Mouse (Mus musculus): ENCODE measurements at regions not wholly inside any gene's neighbourhood (a gene's known extent, or its start where the extent isn't known, plus 50 kb on each side); places are given as distances from the start of the nearest gene placed in this dataset.
A peak's percentile ranks its signal among the peaks of the same experiment; 100 is the strongest.

DNA sequence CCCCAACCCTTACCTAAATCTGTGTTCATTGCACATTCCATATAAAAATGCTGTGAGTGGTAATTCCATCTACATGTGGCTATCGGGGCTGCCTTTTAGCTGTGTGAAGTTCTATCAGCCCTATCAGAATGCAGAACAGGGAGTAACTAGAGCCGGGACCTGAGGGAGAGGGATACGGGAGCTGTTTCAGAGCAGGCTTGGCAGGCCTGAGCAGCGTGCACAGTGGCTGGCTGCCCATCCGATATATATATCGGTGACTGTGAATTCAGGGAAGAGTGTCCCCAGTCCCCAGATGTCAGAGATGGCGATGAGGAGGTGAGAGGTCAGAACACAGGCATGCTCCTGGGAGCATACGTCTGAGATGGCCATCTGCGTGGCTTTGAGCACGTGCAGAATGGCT is 79.0 kb downstream of the Arl4c start:
- intact Hi-C loops (cut with DNase I): no loop called here

GRCm38 (mm10) chr1:88622356-88622755 is 79.7 kb downstream of the Arl4c start:
- intact Hi-C loops (cut with DNase I): no loop called here

More for the DNA sequence above, 79.0 kb downstream of the Arl4c start:
- no peak for DNase-seq (ENCODE audit: extremely low spot score in 1 of 2, low spot score in 2 of 2)

GRCm38 (mm10) chr1:88621214-88621613 is 80.8 kb downstream of the Arl4c start:
- intact Hi-C loops (cut with DNase I): no loop called here

More at GRCm38 (mm10) chr1:88622356-88622755, 79.7 kb downstream of the Arl4c start:
- DNase-seq (ENCODE audit: extremely low spot score in 1 of 2, low spot score in 2 of 2): no peak

DNA sequence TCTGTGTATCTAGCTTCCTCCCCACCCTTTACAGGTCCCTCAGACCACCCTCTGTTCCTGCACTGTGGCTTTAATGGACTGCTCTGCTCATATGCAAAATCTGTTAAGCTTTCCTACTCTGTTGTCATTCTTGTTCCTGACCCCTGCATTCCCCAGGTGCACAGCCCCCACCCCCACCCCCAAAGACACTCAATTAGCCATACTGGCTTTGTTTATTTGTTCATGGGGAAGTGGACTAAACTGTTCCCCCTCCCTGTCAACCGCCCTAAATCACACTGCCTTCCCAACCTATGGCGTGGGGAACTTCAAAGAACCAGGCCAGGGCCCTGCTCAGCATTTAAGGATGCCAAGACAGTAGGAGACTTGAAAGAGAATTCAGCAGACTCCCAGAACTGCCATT is 89.0 kb downstream of the Arl4c start:
- intact Hi-C loops (cut with DNase I): no loop called here

More at GRCm38 (mm10) chr1:88621214-88621613, 80.8 kb downstream of the Arl4c start:
- no peak for DNase-seq (ENCODE audit: extremely low spot score in 1 of 2, low spot score in 2 of 2)

DNA sequence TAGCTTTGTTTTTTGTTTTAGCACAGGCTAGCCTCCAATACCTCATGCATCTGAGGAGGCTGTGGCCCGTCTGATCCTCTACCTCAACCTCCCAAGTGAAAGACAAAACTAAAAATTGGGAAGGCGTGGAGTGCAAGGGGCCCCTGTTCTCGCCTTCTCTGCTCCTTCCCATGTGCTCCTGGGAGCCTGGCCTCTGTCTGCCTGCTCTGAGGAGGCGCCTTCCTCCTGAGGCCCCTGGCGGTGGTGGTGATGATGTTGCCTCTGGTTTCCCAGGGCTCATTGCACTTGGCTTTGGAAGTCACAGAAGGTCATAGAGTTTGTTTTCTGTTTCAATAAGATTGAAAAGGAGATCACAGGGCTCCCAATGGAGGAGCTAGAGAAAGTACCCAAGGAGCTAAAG is 90.8 kb downstream of the Arl4c start:
- DNase-seq (ENCODE audit: extremely low spot score in 1 of 2, low spot score in 2 of 2): no peak
- intact Hi-C loops (cut with DNase I): no loop called here

More for the DNA sequence above, 89.0 kb downstream of the Arl4c start:
- DNase-seq (ENCODE audit: extremely low spot score in 1 of 2, low spot score in 2 of 2): no peak

DNA sequence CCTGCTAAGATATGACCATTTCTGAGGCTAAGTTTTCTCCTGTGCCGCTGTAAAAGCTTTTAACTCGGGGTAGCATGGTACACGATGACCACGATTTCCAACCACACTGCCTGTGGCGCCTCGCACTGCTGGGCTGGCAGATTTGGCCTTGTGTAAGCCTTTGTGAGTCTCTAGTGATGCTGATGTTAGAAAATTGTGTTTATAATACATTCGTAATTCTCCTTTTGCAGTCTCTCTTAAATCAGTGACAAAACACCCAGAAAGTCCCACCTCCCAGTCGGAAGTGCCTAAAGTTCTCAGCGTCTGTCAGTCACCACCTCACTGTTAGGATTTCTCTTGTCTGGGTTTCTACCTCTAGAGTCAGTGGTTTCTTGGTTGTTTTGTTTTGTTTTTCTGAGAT is 91.2 kb downstream of the Arl4c start:
- DNase-seq (ENCODE audit: extremely low spot score in 1 of 2, low spot score in 2 of 2): no peak
- intact Hi-C loops (cut with DNase I): no loop called here

GRCm38 (mm10) chr1:88608826-88609225 is 93.2 kb downstream of the Arl4c start:
- no peak for DNase-seq (ENCODE audit: extremely low spot score in 1 of 2, low spot score in 2 of 2)
- intact Hi-C loops (cut with DNase I): no loop called here

DNA sequence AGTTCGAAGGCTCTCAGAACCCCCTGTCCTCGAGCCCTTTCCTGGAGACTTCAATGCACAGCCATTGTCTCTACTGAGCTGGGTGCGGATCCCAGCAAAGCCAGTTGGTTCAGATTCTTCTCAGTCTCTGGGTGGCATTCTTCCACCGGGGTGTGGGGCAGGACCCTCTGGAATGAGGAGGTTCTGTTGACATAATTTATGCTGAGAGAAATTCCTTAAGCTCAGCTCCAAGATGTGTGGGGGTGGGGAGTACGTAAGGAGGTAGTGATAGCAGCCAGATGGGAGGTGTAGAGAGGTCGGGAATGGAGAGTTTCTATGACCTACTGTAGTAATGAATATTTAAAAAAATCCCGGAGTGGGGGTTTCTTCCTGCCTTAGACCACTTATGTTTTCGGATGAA is 93.8 kb downstream of the Arl4c start:
- intact Hi-C loops (cut with DNase I): no loop called here
- no peak for DNase-seq (ENCODE audit: extremely low spot score in 1 of 2, low spot score in 2 of 2)

DNA sequence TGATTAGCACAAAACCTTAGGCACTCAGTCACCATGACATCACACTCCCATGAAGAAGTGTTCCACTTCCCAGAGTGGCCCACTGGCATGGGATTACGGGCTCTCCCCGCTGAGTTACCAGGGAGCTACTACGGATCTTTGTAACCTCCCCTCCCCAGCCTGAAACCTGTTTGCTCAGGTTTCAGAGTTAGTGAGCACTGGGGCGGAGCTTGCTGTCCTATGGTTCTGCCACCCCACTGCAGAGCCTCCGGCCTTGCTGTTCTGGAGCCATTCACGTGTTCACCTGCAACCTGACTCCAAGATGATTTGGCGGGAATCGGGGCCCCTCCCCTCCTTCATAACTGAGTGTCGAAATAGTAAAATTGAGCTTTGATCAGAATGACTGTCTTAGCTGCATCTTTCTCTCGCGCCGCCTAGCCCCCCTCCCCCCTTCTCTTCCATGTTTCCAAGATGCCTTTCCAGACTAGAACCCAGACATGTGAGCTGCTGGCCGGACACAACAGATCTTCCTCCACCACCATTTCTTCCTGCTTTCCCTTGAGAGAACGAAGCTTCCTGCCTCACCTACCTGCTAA is 95.8 kb upstream of the Glrp1 start:
- DNase-seq (ENCODE audit: extremely low spot score in 1 of 2, low spot score in 2 of 2): no peak
- intact Hi-C loops (cut with DNase I): loop anchor here (1.0 kb wide), 1 partner anchor 12 kb away; no protein-coding TSS in a partner anchor

DNA sequence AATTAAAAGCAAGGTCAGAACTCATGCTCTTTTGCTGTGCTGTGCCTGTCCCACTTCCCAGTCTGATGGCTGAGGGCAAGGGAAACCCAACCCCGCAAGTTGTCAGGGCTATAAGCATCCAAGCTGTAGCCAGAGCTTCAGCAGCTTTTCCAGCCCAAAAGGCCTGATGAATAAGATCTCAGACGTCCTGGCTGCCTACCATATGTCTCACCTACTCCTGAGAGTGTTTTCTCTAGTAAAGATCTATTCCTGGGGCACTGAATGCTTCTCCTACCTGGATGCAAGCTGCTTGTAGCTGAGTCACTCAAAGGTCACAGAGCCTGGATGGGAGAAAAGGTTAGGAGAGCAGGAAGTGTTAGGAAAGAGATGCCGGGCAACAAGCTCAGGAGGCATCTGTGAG is 92.4 kb upstream of the Glrp1 start:
- intact Hi-C loops (cut with DNase I): no loop called here
- DNase-seq (ENCODE audit: extremely low spot score in 1 of 2, low spot score in 2 of 2): no peak

DNA sequence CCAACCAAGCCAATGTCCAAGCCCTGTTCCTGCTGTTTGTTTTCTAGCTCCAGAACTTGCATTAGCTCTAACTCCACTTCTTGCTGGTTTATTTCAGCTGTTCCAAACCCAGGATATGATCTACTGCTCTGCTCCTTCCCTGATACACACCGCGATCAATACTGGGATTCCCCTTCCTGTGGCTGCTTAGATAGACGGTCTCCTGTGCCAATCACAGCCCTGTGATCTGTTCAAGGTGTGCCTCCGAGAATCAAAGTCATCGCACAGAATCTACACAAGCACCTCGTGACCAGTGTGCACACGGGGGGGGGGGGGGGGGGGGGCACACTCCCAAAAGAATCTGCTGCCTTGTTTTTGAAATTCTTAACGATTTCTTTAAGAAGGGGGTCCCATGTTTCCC is 91.9 kb upstream of the Glrp1 start:
- no peak for DNase-seq (ENCODE audit: extremely low spot score in 1 of 2, low spot score in 2 of 2)
- intact Hi-C loops (cut with DNase I): no loop called here

GRCm38 (mm10) chr1:88600145-88600544 is 90.3 kb upstream of the Glrp1 start:
- intact Hi-C loops (cut with DNase I): no loop called here
- DNase-seq (ENCODE audit: extremely low spot score in 1 of 2, low spot score in 2 of 2): no peak

GRCm38 (mm10) chr1:88594484-88595254 is 84.8 kb upstream of the Glrp1 start:
- intact Hi-C loops (cut with DNase I): no loop called here
- peak in 1 of 2 experiments; percentile 57 for DNase-seq (ENCODE audit: extremely low spot score in 1 of 2, low spot score in 2 of 2)

DNA sequence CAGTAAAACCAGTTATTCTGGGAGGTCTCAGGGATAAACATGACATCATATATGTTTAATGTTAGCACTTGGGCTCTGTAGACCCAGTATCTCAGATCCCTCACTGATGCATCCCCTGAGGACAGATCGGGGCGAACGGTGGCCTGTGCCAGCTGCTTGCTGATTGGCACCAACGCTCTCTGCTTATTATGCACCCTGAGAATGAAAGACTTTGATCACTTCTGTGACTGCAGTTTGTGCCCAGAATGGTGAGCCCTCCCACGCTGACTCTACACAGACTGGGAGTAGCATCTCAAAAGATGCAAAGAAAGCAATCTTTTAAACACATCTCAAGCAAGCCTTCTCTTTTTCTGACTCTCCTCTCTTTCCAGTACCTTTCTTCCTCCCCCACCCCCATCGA is 82.2 kb upstream of the Glrp1 start:
- no peak for DNase-seq (ENCODE audit: extremely low spot score in 1 of 2, low spot score in 2 of 2)
- intact Hi-C loops (cut with DNase I): no loop called here

- intact Hi-C loops (cut with DNase I): no loop called here
- DNase-seq (ENCODE audit: extremely low spot score in 1 of 2, low spot score in 2 of 2): no peak
Observed at GRCm38 (mm10) chr1:88590802-88591380, 81.0 kb upstream of the Glrp1 start.

DNA sequence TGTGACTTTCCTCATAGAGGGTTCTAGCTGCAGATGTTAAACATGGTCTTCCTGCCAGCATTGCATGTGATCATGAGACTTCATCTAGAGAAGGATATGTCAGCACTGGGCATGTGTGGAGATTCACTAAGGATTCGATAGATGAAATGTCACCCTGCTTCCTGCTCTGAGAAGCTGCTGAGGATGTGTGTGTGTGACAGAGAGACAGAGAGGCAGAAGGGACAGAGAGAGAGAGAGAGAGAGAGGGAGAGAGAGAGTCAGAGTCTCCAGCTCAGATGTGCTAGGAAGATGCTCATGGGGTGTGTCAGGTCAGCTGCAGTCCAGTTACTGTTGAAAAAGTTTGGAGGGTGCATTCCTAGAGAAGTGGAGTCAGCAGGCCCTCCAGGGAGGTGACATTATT is 78.9 kb upstream of the Glrp1 start:
- no peak for DNase-seq (ENCODE audit: extremely low spot score in 1 of 2, low spot score in 2 of 2)
- intact Hi-C loops (cut with DNase I): no loop called here

DNA sequence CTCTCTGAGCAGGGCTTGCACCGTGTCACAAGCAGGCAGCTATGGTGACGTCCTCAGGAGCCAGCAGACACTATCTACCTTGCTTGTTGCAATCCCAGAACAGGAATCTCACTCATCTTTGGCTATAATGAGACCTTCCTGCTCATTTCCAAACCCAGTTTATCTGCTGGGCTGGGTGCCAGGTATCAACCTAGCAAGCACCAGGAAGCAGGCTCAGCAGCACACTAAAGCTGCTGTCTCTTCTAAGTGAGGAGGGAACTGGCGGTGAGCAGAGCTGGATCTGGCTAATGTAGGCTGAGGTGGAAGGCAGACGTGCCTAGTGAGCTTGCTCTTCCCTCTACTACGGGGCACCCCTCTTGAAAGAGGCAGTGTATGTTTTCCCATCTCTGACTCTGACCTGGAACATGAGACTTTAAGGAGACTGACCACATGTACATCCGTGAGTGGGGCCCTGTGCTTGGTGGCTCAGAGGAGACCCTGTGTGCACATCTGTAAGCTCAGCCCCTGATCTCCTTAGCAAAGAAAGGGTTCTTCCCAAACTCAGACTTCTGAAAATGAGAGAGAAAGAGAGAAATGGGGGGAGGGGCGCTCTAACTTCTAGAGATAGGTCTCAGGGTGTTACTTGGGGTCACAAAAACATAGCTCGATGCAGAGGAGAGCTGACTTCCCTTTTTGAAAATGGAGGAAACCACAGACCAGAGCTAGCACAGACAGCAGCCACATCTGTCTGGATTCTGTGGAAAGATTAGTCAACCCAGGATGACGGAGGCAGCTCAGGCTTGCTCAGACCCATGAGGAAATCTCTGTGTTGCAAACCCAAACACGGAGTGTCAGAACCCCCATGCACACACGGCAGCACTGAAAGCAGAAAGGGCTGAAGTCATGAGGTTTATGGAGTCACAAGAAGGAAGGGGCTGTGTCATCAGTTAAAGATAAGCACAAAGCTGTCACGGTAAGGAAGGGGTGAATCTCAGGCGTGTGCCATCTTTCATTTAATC is 77.3 kb upstream of the Glrp1 start:
- intact Hi-C loops (cut with DNase I): no loop called here
- peak in 1 of 2 experiments; percentile 42 for DNase-seq (ENCODE audit: extremely low spot score in 1 of 2, low spot score in 2 of 2)

DNA sequence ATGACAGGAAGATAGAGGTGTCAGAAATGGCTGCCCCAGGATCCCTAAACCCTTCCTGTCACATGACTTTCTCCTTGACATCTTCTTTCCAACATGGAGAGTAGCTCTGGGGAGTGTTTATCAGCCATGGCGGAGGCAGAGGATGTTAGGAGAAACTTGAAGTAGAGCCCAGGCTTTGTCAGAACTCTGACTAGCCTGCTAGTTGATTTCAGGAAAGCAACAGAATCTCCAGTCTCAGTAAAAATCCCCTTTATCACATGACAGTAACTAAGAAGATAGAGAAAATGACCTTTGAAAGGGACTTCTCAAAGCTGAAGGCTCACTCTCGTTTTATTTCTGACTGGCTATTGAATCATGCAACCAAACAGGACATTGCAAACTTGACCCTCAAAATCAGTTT is 76.3 kb upstream of the Glrp1 start:
- intact Hi-C loops (cut with DNase I): no loop called here
- DNase-seq (ENCODE audit: extremely low spot score in 1 of 2, low spot score in 2 of 2): no peak

DNA sequence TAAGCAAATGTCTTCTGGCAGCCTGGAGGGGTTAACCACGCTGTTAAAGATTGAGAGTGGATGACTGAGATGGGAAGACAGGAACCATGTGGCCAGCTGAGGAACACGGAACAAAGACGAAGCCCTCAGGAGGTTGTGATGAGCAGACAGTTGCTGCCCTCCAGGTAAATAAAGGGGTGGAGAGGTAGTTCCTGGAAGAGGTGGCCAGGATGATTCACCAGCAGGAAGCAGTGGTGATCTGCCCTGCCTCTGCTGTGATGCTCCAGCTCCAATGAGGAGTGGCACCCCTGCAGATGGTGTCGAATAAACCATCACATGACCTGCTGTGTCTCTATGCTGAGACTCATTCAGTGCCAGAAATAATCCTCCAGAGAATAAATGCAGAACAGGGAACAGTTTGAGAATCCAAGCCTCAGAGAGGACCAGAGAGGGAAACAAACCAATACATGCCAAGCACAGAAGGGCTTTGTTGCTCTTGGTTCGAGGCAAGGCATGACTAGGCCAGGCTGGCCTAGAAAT is 74.7 kb upstream of the Glrp1 start:
- no peak for DNase-seq (ENCODE audit: extremely low spot score in 1 of 2, low spot score in 2 of 2)

More for the DNA sequence above, 74.7 kb upstream of the Glrp1 start:
- intact Hi-C loops (cut with DNase I): no loop called here

All from left cerebral cortex, postnatal 10 days (tissue).